Mouse (Mus musculus): ENCODE results near the gene Cd302.

Cd302 gene

GRCm38 (mm10) chr2:60253506-60253905 is 30.8 kb downstream of the Cd302 start:
- no peak for DNase-seq (ENCODE audit: low spot score in 2 of 2)

- DNase-seq (ENCODE audit: low spot score in 2 of 2), result no peak
These were observed 31.5 kb downstream of the Cd302 start for GRCm38 (mm10) chr2:60252782-60253181.

DNA sequence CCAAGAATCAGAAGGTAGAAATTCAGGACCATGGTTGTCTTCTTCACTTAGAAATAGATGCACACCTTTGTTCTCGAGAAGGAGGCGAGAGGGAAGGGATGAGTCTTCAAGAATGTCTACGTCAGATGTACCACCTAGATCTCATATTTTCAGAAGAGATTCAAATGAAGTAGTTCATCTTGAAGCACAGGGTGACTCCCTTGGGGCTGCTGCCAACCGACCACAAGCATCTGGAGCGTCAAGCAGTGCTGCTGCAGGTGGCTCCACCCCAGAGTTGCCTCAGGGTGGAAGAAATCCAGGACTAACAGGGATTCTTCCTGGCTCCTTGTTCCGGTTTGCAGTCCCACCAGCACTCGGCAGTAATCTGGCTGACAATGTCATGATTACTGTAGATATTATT is 49.8 kb downstream of the Cd302 start:
- DNase-seq (ENCODE audit: low spot score in 2 of 2), result no peak

DNA sequence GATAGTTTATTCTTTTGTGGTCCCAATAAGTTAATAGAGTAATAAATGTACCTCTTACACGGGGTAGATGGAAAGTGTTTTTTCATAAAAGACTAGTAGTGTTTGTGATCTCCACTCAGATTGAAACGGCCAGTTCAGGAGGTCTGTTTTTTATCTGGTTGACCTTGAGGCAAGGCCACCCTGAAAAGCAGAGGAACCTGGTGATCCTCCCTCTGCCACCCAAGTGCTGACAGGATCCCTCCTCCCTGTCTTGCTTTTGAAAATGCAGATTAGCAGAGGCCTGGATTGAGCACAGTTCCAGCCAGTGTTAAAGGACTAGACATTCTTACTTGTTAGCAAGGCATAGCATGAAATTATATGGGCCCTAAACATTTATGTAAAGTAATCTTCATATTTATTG is 51.1 kb downstream of the Cd302 start:
- no peak for DNase-seq (ENCODE audit: low spot score in 2 of 2)

DNA sequence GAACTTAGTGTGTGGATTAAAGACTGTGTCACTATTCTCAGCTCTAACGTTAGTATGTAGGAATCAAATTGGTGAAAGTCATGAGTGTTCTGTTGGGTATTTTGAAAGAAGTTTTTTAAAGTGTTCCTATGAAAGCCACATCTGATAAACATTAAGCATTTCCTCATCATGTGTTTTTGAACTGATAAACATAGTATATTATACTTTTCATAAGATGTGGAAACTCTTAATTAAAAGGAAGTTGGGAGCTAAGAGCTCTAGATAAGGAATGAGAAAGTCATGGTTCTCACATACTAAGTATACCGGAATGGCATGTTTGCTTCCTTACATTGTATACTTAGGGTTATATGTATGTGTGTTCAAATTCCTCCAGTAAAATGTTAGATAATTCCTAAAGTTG is 53.9 kb downstream of the Cd302 start:
- no peak for DNase-seq (ENCODE audit: low spot score in 2 of 2)

DNA sequence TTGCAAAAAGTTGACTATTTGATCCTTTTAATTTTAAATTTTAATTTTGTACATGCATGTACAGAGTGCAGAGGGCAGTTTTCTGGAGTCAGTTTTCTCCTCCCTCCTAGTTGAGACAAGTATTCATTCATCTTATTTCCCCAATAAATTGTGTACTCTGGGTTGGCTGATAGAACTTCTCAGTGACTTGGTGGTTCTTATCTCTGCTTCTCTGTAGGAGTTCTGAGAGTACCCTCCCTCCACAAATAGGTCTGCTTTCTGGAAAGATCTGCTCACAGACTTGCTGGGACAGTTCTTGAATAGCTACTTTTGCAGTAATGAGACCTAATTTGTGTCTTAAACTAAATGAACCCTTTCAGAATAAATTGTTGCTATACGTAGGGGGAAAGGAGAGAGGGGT is 55.8 kb downstream of the Cd302 start:
- DNase-seq (ENCODE audit: low spot score in 2 of 2), result no peak

GRCm38 (mm10) chr2:60223489-60223888 is 60.8 kb downstream of the Cd302 start:
- no peak for DNase-seq (ENCODE audit: low spot score in 2 of 2)

DNA sequence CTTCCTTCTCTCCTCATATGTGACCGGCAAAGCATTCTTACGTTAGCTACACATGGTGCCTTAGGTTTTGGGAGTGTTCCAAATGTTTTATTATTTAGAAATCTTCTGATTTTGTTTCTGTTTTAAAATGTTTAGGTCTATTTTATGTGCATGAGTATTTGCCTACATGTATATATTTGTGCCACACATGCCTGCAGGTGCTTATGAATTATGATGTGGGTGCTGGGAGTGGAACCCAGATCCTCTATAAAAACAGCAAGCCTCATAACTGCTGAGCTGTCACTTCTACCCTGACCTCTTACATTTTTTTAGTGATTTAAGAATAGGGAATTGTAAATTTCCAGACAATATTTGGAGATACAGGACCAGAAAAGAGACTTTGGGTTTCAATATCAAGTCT is 62.3 kb downstream of the Cd302 start:
- DNase-seq (ENCODE audit: low spot score in 2 of 2), result no peak

GRCm38 (mm10) chr2:60221236-60221635 is 63.1 kb downstream of the Cd302 start:
- peak in 1 of 2 experiments; percentile 25 for DNase-seq (ENCODE audit: low spot score in 2 of 2)

- DNase-seq (ENCODE audit: low spot score in 2 of 2), result no peak
These were observed 66.7 kb downstream of the Cd302 start for GRCm38 (mm10) chr2:60217620-60218019.

DNA sequence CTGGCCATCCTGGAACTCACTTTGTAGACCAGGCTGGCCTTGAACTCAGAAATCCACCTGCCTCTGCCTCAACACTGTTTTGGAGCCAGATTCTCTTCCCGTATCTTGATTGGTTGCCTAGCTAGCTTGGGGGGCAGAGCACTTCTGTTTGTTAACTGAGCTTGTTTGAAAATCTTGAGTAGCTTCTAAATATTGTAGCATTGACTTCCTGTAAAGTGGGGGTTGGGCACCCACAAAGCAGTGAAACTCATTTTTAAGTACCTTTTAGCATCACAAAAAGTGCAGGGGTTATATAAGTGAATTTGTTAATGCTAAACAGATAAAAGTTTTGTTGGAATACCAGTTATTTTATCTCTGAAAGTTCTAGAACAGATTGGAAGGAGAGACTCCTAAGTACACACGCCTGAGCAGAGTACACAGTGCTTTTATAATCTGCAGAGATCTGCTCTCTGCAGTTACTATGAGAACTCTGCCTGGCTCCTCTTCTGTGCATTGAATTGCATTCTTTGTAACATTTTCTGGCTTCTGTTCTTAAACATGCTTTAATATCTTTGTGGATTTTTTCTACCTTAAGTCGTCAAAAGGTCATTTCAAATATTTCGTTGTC is 67.6 kb downstream of the Cd302 start:
- DNase-seq (ENCODE audit: low spot score in 2 of 2), result no peak

- DNase-seq (ENCODE audit: low spot score in 2 of 2), result no peak
These were observed 69.6 kb downstream of the Cd302 start for GRCm38 (mm10) chr2:60214683-60215082.

GRCm38 (mm10) chr2:60212488-60212887 is 71.8 kb downstream of the Cd302 start:
- no peak for DNase-seq (ENCODE audit: low spot score in 2 of 2)

DNA sequence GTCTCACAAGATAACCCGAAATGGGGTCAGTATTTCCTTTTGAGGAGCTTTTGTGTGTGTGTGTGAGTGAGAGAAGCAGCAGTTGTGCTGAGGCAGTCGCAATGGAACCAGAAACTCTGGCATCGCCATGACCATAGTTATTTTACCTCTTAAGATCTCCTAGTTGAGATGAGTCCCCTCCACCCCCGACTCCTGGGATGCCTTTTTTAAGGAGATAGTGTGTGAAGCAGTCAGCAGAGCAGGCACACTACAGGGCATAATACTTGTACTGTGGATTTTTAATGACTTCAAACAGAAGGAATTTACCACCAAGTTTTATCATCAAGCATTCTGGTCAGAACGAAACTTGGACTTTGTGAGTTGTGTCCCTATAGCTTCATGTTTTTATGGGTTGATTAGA is 73.5 kb downstream of the Cd302 start:
- DNase-seq (ENCODE audit: low spot score in 2 of 2), result no peak

DNA sequence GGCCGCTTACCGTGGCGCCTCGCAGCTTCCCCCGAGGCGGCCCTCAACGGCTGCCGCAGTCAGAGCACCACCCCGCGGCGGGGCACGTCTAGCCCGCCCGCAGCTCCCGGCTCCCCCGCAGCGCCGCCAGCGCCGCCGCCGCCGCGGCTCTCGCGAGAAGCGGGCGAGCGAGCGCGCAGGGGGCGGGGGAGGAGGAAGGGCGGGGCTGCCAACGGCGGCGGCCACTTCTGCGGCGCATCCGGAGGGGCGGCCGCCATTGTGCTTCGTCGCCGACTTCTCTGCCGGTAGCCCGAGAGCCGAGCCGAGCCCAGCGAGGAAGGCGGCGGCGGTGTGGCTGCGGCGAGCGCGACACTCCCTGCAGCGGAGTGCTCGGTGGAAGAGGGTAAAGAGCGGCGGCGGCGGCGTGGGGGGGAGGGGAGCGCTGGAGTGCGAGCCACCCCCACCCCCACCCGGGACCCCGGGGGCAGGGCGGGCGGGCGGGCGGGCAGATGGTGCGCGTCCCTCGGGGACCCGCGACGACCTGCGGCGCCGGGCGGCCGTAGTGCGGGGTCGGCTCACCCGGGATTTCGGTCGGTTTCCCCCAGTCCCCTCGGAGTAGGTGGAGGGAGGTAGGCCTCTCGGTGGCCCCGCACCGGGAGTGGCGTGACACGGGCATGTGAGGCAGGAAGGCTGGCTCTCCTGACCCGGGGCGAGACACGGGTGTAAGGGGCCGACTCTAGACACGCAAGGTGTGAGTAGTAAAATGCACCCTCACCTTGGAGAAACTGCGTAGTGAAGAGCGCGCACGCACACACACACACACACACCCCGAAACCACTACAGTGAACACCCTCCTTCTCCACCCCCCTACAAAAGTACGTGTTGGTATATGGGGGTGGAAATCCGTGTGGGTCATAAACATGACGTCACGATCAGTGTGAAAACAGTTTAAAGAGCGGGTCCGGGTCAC is 74.3 kb downstream of the Cd302 start, which contains the start of the genes Baz2b and March7:
TSS of gene Baz2b (minus strand) at position 137 of the 949 bp plus-strand sequence.
TSS of gene March7 (plus strand) at position 185 of the 949 bp plus-strand sequence.
- peak; percentile 74 to 86 for DNase-seq (ENCODE audit: low spot score in 2 of 2)

- DNase-seq (ENCODE audit: low spot score in 2 of 2), result peak; percentile 33 to 51
These were observed 75.1 kb downstream of the Cd302 start for GRCm38 (mm10) chr2:60209122-60209611.

- DNase-seq (ENCODE audit: low spot score in 2 of 2), result no peak
These were observed 78.5 kb downstream of the Cd302 start for GRCm38 (mm10) chr2:60205795-60206194.

GRCm38 (mm10) chr2:60204162-60204561 is 80.1 kb downstream of the Cd302 start:
- no peak for DNase-seq (ENCODE audit: low spot score in 2 of 2)

- no peak for DNase-seq (ENCODE audit: low spot score in 2 of 2)
These were observed 80.6 kb downstream of the Cd302 start for GRCm38 (mm10) chr2:60203733-60204132.

DNA sequence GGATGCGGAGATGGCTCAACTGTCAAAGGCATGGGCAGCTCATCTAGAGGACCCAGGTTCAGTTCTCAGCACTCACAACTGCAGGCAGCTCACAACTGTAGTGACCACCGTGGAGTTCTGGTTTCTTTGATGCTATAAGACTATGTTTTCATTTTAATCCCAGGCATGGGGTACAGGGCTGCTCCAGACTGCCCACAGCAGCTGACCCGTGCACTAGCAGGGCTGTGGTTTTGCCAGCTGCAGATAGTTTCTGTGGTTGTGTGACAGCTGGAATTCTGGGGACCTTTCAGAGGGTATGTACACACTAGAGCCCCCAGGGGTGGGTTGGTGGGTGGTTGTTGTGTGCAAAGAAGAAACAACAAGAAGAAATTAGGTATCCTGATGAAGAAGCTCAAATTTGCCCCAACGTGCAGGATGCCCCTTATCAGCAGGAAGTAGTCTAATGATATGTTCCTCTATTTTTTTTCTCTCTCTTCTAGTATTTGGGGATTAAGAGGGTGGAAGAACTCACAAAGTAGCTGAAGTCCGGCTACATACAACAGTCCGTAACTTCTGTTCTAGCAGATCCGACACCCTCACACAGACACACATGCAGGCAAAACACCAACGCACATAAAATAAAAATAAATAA is 81.3 kb downstream of the Cd302 start:
- DNase-seq (ENCODE audit: low spot score in 2 of 2), result no peak

Data from urinary bladder, postnatal 36 days (tissue).